Mouse (Mus musculus) ES-E14 (cell line): ENCODE data around the gene Tlr9.

Experiments used
- CHD2 ChIP-seq: IDR thresholded peaks from 2 replicates; pipeline ENCODE4 v1.6.1; 2014; ENCODE audit warnings: mild to moderate bottlenecking, low read depth, low read length, inconsistent platforms
- MAFK ChIP-seq: IDR thresholded peaks from 2 replicates; pipeline ENCODE4 v1.6.1; 2014; ENCODE audit warnings: mild to moderate bottlenecking, low read depth, low read length, inconsistent platforms; ENCODE audit not compliant: insufficient read depth
- ZC3H11A ChIP-seq: IDR thresholded peaks from 2 replicates; pipeline ENCODE4 v1.6.1; 2012; ENCODE audit warnings: low read depth, mild to moderate bottlenecking, inconsistent platforms, low read length, borderline replicate concordance
- ZNF384 ChIP-seq: IDR thresholded peaks from 2 replicates; pipeline ENCODE4 v1.6.1; 2012; ENCODE audit warnings: low read depth, low read length, inconsistent platforms

GRCm38 (mm10) chr9:106183996-106184395 is 38.4 kb upstream of the Tlr9 start:
- TF ChIP-seq CHD2 (no peak), ZNF384 (no peak), ZC3H11A (no peak), MAFK (no peak)
